Mouse (Mus musculus) liver, embryonic 14.5 days (tissue): Measurements from ENCODE around the gene Akr1c19. TPM values are rescaled to one million over a fixed set of nuclear protein-coding genes. Genes with fewer than 3 reads are reported as not detected.
"Not testable (repeated sequence)": the region's sequence is repeated elsewhere in the genome, so short reads cannot be mapped to it uniquely, and the experiment has no call there.

Experiments
- ATAC-seq: fragments of 200-750 bp; cut with Nextera tagmentation; 2 replicates; pipeline ENCODE4 v1.8.0; 2017; ENCODE audit warnings: moderate number of reproducible peaks, mild to moderate bottlenecking, moderate library complexity; ENCODE audit not compliant: insufficient read depth
- DNase-seq, 3 experiments: peaks; one replicate each; pipeline ENCODE4 v3.0.0-alpha.2; 2012 to 2013; ENCODE audit warnings: low read depth in 3 of 3, low spot score in 3 of 3
- H3K27ac ChIP-seq: fragments of 300-500 bp; sonication (generic); 2 replicates; pipeline ENCODE4 v1.5.1; 2014; ENCODE audit warnings: moderate library complexity, mild to moderate bottlenecking, control low read depth, inconsistent platforms
- H3K27me3 ChIP-seq: fragments of 300-500 bp; sonication (generic); 2 replicates; pipeline ENCODE4 v1.6.1; 2014; ENCODE audit warnings: mild to moderate bottlenecking, low read length, moderate library complexity; ENCODE audit not compliant: control insufficient read depth, insufficient read depth
- H3K36me3 ChIP-seq: fragments of 300-500 bp; sonication (generic); replicated peaks from 2 replicates; pipeline ENCODE4 v1.6.1; 2014; ENCODE audit warnings: low read depth; ENCODE audit not compliant: control insufficient read depth, insufficient read depth
- H3K4me1 ChIP-seq, 2 experiments: fragments of 200-500 bp in 1 of 2; fragments of 300-500 bp in 1 of 2; sonication (generic) in 1 of 2; replicated peaks; 2 replicates each; pipeline ENCODE4 v1.6.1; 2012 to 2014; ENCODE audit warnings: antibody characterized with exemption in 1 of 2, inconsistent platforms in 1 of 2, low read length in 1 of 2; ENCODE audit not compliant: control insufficient read depth in 2 of 2, insufficient read depth in 2 of 2
- H3K4me2 ChIP-seq: fragments of 300-500 bp; sonication (generic); 2 replicates; pipeline ENCODE4 v1.6.1; 2014; ENCODE audit warnings: low read depth, mild to moderate bottlenecking, control low read depth, moderate library complexity
- H3K4me3 ChIP-seq, 2 experiments: fragments of 200-500 bp in 1 of 2; fragments of 300-500 bp in 1 of 2; sonication (generic) in 1 of 2; 2 replicates each; pipeline ENCODE4 v1.5.1; 2012 to 2014; ENCODE audit warnings: low read depth in 2 of 2, low read length in 2 of 2, mild to moderate bottlenecking in 2 of 2, control low read depth in 1 of 2, inconsistent platforms in 1 of 2, moderate library complexity in 1 of 2; ENCODE audit not compliant: insufficient read depth in 1 of 2
- H3K9ac ChIP-seq: fragments of 300-500 bp; sonication (generic); replicated peaks from 2 replicates; pipeline ENCODE4 v1.6.1; 2014; ENCODE audit warnings: mild to moderate bottlenecking, control low read depth, moderate library complexity
- H3K9me3 ChIP-seq: fragments of 300-500 bp; sonication (generic); 2 replicates; pipeline ENCODE4 v1.6.1; 2016; ENCODE audit warnings: low read length, mixed read lengths; ENCODE audit not compliant: control insufficient read depth
- CTCF ChIP-seq: IDR thresholded peaks from 2 replicates; pipeline ENCODE4 v1.5.1; 2016; ENCODE audit warnings: antibody characterized with exemption, low read depth, control low read depth
- EP300 ChIP-seq: IDR thresholded peaks from 2 replicates; pipeline ENCODE4 v1.6.1; 2016; ENCODE audit warnings: antibody characterized with exemption, low read depth
- WGBS: fragments of 180-500 bp; shearing (Covaris S2); extraction: QIAGEN DNeasy Blood & Tissue Kit; methylation state at CpG from one replicate; pipeline ENCODE4 v1.1.7; 2014; ENCODE audit not compliant: insufficient replicate concordance; 5-methylcytosine and 5-hydroxymethylcytosine counted together
- polyA plus RNA-seq, 2 experiments: library from polyadenylated mRNA; depleted of rRNA in 1 of 2; stranded (reverse) in 1 of 2; unstranded in 1 of 2; fragments of >200 nt; fragmentation: Nextera tagmentation in 1 of 2; extraction: Ambion mirVana in 1 of 2; gene quantifications; 2 replicates each; pipeline versions ENCODE4 v1.2.1 to v1.2.3; 2012 to 2014

Gene Akr1c19
- polyA plus RNA-seq, 2 experiments: 14.1 to 41.1 TPM

GRCm38 (mm10) chr13:4257349-4257748, 28.8 kb downstream of the Akr1c19 start:
- TF ChIP-seq CTCF (no peak), EP300 (no peak)
- H3K4me2 ChIP-seq: no peak overlapping the region
- H3K9me3 ChIP-seq: no peaks in the 10 kb centered on the region
- H3K27ac ChIP-seq: no peak overlapping the region
- no peaks in the 10 kb centered on the region for H3K4me1 ChIP-seq
- H3K36me3 ChIP-seq: no peaks in the 10 kb centered on the region
- ATAC-seq (no peak), DNase-seq (no peak)
- H3K9ac ChIP-seq: no peak overlapping the region
- 51% methylated on average over 6 of the region's 6 CpGs for WGBS
- no peak overlapping the region for H3K4me3 ChIP-seq
- no peaks in the 10 kb centered on the region for H3K27me3 ChIP-seq

- TF ChIP-seq CTCF: no peak
- no peak for TF ChIP-seq EP300
- Histone ChIP-seq H3K9me3 (no peaks in the 10 kb centered on the region), H3K9ac (no peak overlapping the region), H3K36me3 (no peaks in the 10 kb centered on the region), H3K27ac (no peak overlapping the region), H3K4me2 (no peak overlapping the region), H3K4me3 (no peak overlapping the region), H3K27me3 (no peaks in the 10 kb centered on the region), H3K4me1 (no peaks in the 10 kb centered on the region)
- DNase-seq (no peak), ATAC-seq (no peak)
- 64% methylated on average over 3 of the region's 3 CpGs for WGBS
Measured at GRCm38 (mm10) chr13:4264612-4265011, 36.1 kb downstream of the Akr1c19 start.

DNA sequence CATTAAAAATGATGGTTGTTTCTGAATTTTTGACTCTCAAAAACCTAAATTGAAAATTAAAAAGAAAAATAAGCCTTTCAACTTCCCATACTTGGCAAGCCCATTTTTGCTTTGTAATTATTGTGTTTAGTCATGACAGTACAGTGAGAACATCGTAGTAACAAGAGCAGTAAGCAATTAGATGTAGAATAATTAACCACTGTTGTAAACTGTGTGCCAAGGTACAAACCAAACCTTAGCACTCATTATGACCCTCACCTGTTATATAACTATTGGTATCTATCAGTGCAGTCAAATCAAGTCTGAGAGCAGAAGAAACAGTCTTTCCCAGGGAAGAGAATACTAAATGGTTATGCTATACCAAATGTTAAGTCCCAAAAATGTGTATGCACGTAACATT, 36.5 kb downstream of the Akr1c19 start:
- Histone ChIP-seq H3K27me3 (no peaks in the 10 kb centered on the region), H3K4me2 (no peak overlapping the region), H3K4me3 (no peak overlapping the region), H3K4me1 (no peaks in the 10 kb centered on the region), H3K9me3 (no peaks in the 10 kb centered on the region), H3K27ac (no peak overlapping the region), H3K36me3 (no peaks in the 10 kb centered on the region), H3K9ac (no peak overlapping the region)
- 61% methylated on average over 2 of the region's 2 CpGs for WGBS
- no peak for DNase-seq
- no peak for ATAC-seq
- no peak for TF ChIP-seq EP300
- TF ChIP-seq CTCF: no peak

GRCm38 (mm10) chr13:4265455-4265854, 37.0 kb downstream of the Akr1c19 start:
- not testable (repeated sequence) for H3K36me3 ChIP-seq, H3K4me3 ChIP-seq, DNase-seq, H3K27ac ChIP-seq, H3K4me1 ChIP-seq, H3K9me3 ChIP-seq, H3K4me2 ChIP-seq, H3K27me3 ChIP-seq, H3K9ac ChIP-seq, ATAC-seq
- 59% methylated on average over 2 of the region's 2 CpGs for WGBS

GRCm38 (mm10) chr13:4270860-4271259, 42.4 kb downstream of the Akr1c19 start:
- H3K4me1 ChIP-seq: no peaks in the 10 kb centered on the region
- no peaks in the 10 kb centered on the region for H3K9me3 ChIP-seq
- no peak overlapping the region for H3K9ac ChIP-seq
- H3K4me2 ChIP-seq: no peak overlapping the region
- H3K27me3 ChIP-seq: no peaks in the 10 kb centered on the region
- H3K4me3 ChIP-seq: no peak overlapping the region
- no peak for TF ChIP-seq CTCF
- no peak for TF ChIP-seq EP300
- no peak overlapping the region for H3K27ac ChIP-seq
- ATAC-seq (no peak), DNase-seq (no peak)
- H3K36me3 ChIP-seq: no peaks in the 10 kb centered on the region

DNA sequence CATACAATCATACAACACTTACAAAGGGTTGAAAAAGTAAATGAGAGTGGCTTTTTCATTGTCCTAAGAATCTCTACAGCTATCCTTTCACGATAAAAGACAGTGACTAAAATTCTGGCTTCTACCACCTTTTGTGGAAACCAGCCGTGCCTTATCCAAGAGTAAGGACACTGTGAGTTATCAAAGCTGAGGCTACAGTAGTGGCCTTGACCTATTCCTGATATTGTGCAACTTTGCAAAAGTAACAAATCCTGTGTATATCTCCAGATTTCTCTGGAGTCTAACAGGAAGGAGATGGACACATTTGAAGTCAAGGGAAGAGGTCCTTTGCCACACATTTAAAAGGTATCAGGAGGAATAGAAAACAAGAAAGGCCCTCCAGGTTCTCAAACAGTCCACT, 49.0 kb downstream of the Akr1c19 start:
- TF ChIP-seq EP300 (no peak), CTCF (no peak)
- WGBS: 52% methylated on average over 2 of the region's 2 CpGs
- ATAC-seq: no peak
- Histone ChIP-seq H3K9ac (no peak overlapping the region), H3K36me3 (no peaks in the 10 kb centered on the region), H3K4me1 (no peaks in the 10 kb centered on the region), H3K4me2 (no peak overlapping the region), H3K27me3 (no peaks in the 10 kb centered on the region), H3K4me3 (no peak overlapping the region), H3K9me3 (no peaks in the 10 kb centered on the region), H3K27ac (no peak overlapping the region)
- no peak for DNase-seq
